Comparison of ENCODE assay signal across 9 mouse cellular contexts in the genomic region with DNA sequence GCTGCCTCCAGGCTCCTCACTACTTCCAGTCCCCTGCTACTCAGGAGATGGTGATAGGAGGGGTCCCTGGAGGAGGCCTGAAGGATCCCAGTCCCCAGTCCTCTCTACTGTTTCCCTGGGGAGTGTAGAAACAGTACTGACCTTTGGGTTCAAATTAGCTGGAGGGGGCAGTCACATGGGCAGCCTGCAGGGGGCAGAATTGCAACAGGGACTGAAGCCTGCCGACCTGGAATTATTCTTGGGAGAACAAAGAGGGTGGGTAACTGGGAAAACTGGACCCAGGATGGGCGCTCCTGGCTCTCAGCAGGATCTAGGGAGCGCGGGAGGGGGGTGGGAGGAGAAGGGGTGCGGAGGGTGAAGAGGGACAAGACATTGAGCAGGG. TPM values are rescaled to one million over a fixed set of nuclear protein-coding genes. Genes with fewer than 3 reads are reported as not detected.
A peak's percentile ranks its signal among the peaks of the same experiment; 100 is the strongest.
DNase-seq lines count a peak whose midpoint lies in the region; ATAC-seq lines count a peak whose summit lies in the region.
"Had no signal": no experiment of that assay in that cellular context is flagged by ENCODE, and none has a peak within 500 bp of the region (broad histone marks: within the 10 kb centered on the region; RNA-seq: fewer than 3 reads in every experiment).

No protein-coding gene starts in this region.

- peak overlapping the region; percentile 80 for H3K9ac ChIP-seq in intestine, embryonic 16.5 days (ENCODE audit: low read depth, low read length)
- peak overlapping the region; percentile 50 for H3K9ac ChIP-seq in lung, embryonic 15.5 days

- ATAC-seq in intestine, embryonic 16.5 days: peak; percentile 5
- no peak; the same call in 1 of the 2 replicates for ATAC-seq in lung, embryonic 15.5 days (ENCODE audit: borderline replicate concordance, extremely low read depth, low FRiP score, low TSS enrichment)

- H3K4me2 ChIP-seq in intestine, embryonic 16.5 days (ENCODE audit: low read depth, low read length): peak overlapping the region; percentile 70
- peak overlapping the region; percentile 64 for H3K4me2 ChIP-seq in lung, embryonic 15.5 days

- H3K9me3 ChIP-seq in intestine, embryonic 16.5 days (ENCODE audit: control insufficient read depth, low read length): no peaks in the 10 kb centered on the region
- no peaks in the 10 kb centered on the region for H3K9me3 ChIP-seq in lung, embryonic 15.5 days

- intact Hi-C loops in left cerebral cortex, postnatal 4 days (cut with DNase I): no loop called here

- H3K4me3 ChIP-seq in intestine, embryonic 16.5 days (ENCODE audit: low read length): peak overlapping the region; percentile 35
- H3K4me3 ChIP-seq in lung, embryonic 15.5 days: peak overlapping the region; percentile 23

- peaks cover 46% of the 10 kb centered on the region for H3K4me1 ChIP-seq in intestine, embryonic 16.5 days (ENCODE audit: control insufficient read depth, insufficient read depth, low read length)
- peaks cover 43% of the 10 kb centered on the region for H3K4me1 ChIP-seq in lung, embryonic 15.5 days

- no peaks in the 10 kb centered on the region for H3K27me3 ChIP-seq in intestine, embryonic 16.5 days (replicated peaks; ENCODE audit: control insufficient read depth, insufficient read depth, low read length)
- no peaks in the 10 kb centered on the region for H3K27me3 ChIP-seq in lung, embryonic 15.5 days

- no peaks in the 10 kb centered on the region for H3K36me3 ChIP-seq in intestine, embryonic 16.5 days (ENCODE audit: control insufficient read depth, insufficient read depth, low read length)
- H3K36me3 ChIP-seq in lung, embryonic 15.5 days: peaks cover 8% of the 10 kb centered on the region; the same call in 1 of the 2 replicates

- peak overlapping the region; percentile 98 for H3K27ac ChIP-seq in intestine, embryonic 16.5 days (ENCODE audit: low read length)
- H3K27ac ChIP-seq in lung, embryonic 15.5 days: peak overlapping the region; percentile 97
- H3K27ac ChIP-seq: macrophage had no signal

- peak; percentile 63 for DNase-seq in left cerebral cortex, postnatal 4 days
- DNase-seq in left cerebral cortex, adult 8-10 months (ENCODE audit: low spot score in 2 of 2): no peak
- peak; percentile 80 for DNase-seq in embryo, embryonic 10 days (ENCODE audit: low spot score)
- peak; percentile 98 for DNase-seq in heart, adult 11 months
- DNase-seq in retina, postnatal 1 day: peak; percentile 82
- DNase-seq in ovary, adult 18-20 months (ENCODE audit: low spot score): no peak

- WGBS in intestine, embryonic 16.5 days: 9% methylated on average over 5 of the region's 5 CpGs
- WGBS in lung, embryonic 15.5 days: 3% methylated on average over 5 of the region's 5 CpGs

RNA-seq across cellular contexts. Expression of gene Tnnt3, which starts 17.5 kb away (rescaled TPM):
- total RNA-seq in left cerebral cortex, postnatal 4 days (2021): 1 to 10 TPM in 1 of 2 experiments, not detected in 1; 1.3 TPM
- total RNA-seq in left cerebral cortex, adult 8-10 months (2022): 10 to 100 TPM in 1 of 4 experiments, 1 to 10 TPM in 2, under 1 TPM in 1; 0.88 to 14.3 (median 6.5) TPM
- polyA plus RNA-seq in intestine, embryonic 16.5 days (2015; fragmentation: Nextera tagmentation; extraction: Ambion mirVana): 2.1 and 3.2 TPM in 2 replicates
- 2.5 and 5.1 TPM in 2 replicates for polyA plus RNA-seq in lung, embryonic 15.5 days (2015; fragmentation: Nextera tagmentation; extraction: Ambion mirVana)
- polyA plus RNA-seq: macrophage had no signal

RNA-seq across cellular contexts. Expression of gene Lsp1, which starts 20.6 kb away (rescaled TPM):
- 1 to 10 TPM; 5.5 to 5.7 TPM for total RNA-seq in left cerebral cortex, postnatal 4 days (2021)
- total RNA-seq in left cerebral cortex, adult 8-10 months (2022): 10 to 100 TPM; 10.8 to 18.8 (median 13.9) TPM
- 125 and 134 TPM in 2 replicates for polyA plus RNA-seq in intestine, embryonic 16.5 days (2015; fragmentation: Nextera tagmentation; extraction: Ambion mirVana)
- 125 and 130 TPM in 2 replicates for polyA plus RNA-seq in lung, embryonic 15.5 days (2015; fragmentation: Nextera tagmentation; extraction: Ambion mirVana)

RNA-seq across cellular contexts. Expression of gene Tnni2, which starts 39.6 kb away (rescaled TPM):
- not detected for total RNA-seq in left cerebral cortex, postnatal 4 days (2021)
- 1 to 10 TPM; 1.9 to 9.6 (median 5.2) TPM for total RNA-seq in left cerebral cortex, adult 8-10 months (2022)
- polyA plus RNA-seq in intestine, embryonic 16.5 days (2015; fragmentation: Nextera tagmentation; extraction: Ambion mirVana): 4.3 and 4.7 TPM in 2 replicates
- polyA plus RNA-seq in lung, embryonic 15.5 days (2015; fragmentation: Nextera tagmentation; extraction: Ambion mirVana): 2.4 and 7.4 TPM in 2 replicates

RNA-seq across cellular contexts. Expression of gene Syt8, which starts 46.5 kb away (rescaled TPM):
- not detected for total RNA-seq in left cerebral cortex, postnatal 4 days (2021)
- not detected for total RNA-seq in left cerebral cortex, adult 8-10 months (2022)
- 8.8 and 10.4 TPM in 2 replicates for polyA plus RNA-seq in intestine, embryonic 16.5 days (2015; fragmentation: Nextera tagmentation; extraction: Ambion mirVana)
- polyA plus RNA-seq in lung, embryonic 15.5 days (2015; fragmentation: Nextera tagmentation; extraction: Ambion mirVana): 0.34 and 0.87 TPM in 2 replicates

RNA-seq across cellular contexts. Expression of gene Mrpl23, which starts 51.3 kb away (rescaled TPM):
- 10 to 100 TPM in 1 of 2 experiments, 1 to 10 TPM in 1; 9.4 to 11.5 TPM for total RNA-seq in left cerebral cortex, postnatal 4 days (2021)
- 1 to 10 TPM; 3.4 to 8.4 (median 7.0) TPM for total RNA-seq in left cerebral cortex, adult 8-10 months (2022)
- 50.3 and 58.1 TPM in 2 replicates for polyA plus RNA-seq in intestine, embryonic 16.5 days (2015; fragmentation: Nextera tagmentation; extraction: Ambion mirVana)
- 22.8 and 28.3 TPM in 2 replicates for polyA plus RNA-seq in lung, embryonic 15.5 days (2015; fragmentation: Nextera tagmentation; extraction: Ambion mirVana)

Comparison
In these comparisons a context has a peak if more than half of its experiments do, and no peak if none do; other contexts are left out.
1. DNase-seq: peak in left cerebral cortex, postnatal 4 days (single experiment), embryo, embryonic 10 days (single experiment), heart, adult 11 months (single experiment) and retina, postnatal 1 day (single experiment); none in left cerebral cortex, adult 8-10 months (0 of 2) and ovary, adult 18-20 months (single experiment).